Mouse (Mus musculus) forebrain, embryonic 13.5 days (tissue): ENCODE measurements around the gene Madcam1. TPM values are rescaled to one million over a fixed set of nuclear protein-coding genes. Genes with fewer than 3 reads are reported as not detected.

Experiments
- ATAC-seq: fragments of 200-750 bp; cut with Nextera tagmentation; 2 replicates; pipeline ENCODE4 v1.8.0; 2017
- H3K27ac ChIP-seq: fragments of 300-500 bp; sonication (generic); 2 replicates; pipeline ENCODE4 v1.5.1; 2015; ENCODE audit warnings: inconsistent platforms, mild to moderate bottlenecking, moderate library complexity
- H3K27me3 ChIP-seq: fragments of 300-500 bp; sonication (generic); 2 replicates; pipeline ENCODE4 v1.6.1; 2015; ENCODE audit warnings: mild to moderate bottlenecking, inconsistent platforms
- H3K36me3 ChIP-seq: fragments of 300-500 bp; sonication (generic); 2 replicates; pipeline ENCODE4 v1.6.1; 2015; ENCODE audit warnings: mild to moderate bottlenecking, inconsistent platforms; ENCODE audit not compliant: poor library complexity, severe bottlenecking
- H3K4me1 ChIP-seq: fragments of 300-500 bp; sonication (generic); 2 replicates; pipeline ENCODE4 v1.6.1; 2015; ENCODE audit warnings: inconsistent platforms
- H3K4me2 ChIP-seq: fragments of 300-500 bp; sonication (generic); 2 replicates; pipeline ENCODE4 v1.6.1; 2015; ENCODE audit warnings: inconsistent platforms, mild to moderate bottlenecking, moderate library complexity
- H3K4me3 ChIP-seq: fragments of 300-500 bp; sonication (generic); 2 replicates; pipeline ENCODE4 v1.5.1; 2015; ENCODE audit warnings: mild to moderate bottlenecking, inconsistent platforms
- H3K9ac ChIP-seq: fragments of 300-500 bp; sonication (generic); 2 replicates; pipeline ENCODE4 v1.6.1; 2015; ENCODE audit warnings: mild to moderate bottlenecking, inconsistent platforms
- H3K9me3 ChIP-seq: fragments of 300-500 bp; sonication (generic); replicated peaks from 2 replicates; pipeline ENCODE4 v1.6.1; 2016; ENCODE audit warnings: inconsistent platforms
- WGBS: fragments of 180-500 bp; shearing (Covaris S2); methylation state at CpG from one replicate; pipeline ENCODE4 v1.1.7; 2015; 5-methylcytosine and 5-hydroxymethylcytosine counted together
- polyA plus RNA-seq: library from polyadenylated mRNA; unstranded; fragments of >200 nt; fragmentation: Nextera tagmentation; extraction: Ambion mirVana; gene quantifications from 2 replicates; pipeline ENCODE4 v1.2.1, GENCODE M21; 2015

Gene Madcam1
- polyA plus RNA-seq, 1 experiment from 2014 or later: 0.31 TPM

DNA sequence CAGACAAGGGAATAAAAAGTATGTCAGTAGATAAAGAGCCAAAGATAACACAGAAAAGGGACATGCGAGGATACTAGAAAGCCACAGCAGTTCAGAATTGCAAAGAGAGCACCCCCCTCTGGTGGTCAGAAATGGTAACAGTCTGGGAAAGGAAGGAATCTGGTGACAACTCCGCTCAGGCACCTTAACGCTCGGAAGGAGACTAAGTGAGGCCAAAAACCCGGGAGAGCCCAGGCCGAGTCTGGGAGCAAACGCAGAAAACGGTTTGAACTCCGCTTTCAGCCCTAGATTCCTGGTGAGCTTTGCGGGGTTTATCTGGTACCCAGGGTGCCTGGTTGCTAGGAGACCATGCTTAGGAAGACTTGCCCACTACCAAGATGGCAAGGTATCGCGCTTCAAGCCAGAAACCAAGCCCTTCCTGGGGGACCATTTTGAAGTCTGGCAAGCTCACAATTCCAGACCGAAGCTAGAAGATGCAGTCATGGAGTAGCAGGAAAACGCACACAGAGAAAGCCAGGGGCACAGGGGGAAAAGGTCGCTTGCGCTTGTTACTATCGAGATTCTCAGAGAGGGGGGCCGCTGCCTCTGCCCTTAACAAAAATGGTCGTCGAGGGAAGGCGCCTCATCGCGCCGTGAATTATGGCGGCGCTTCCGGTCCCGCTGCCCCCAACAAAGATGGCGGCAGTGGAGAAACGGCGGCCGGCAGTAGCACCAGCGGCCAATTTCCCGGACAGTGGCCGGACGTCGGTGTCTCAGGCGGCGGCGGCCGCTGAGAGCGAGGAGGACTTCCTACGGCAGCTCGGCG is 4.6 kb downstream of the Madcam1 start, which contains the start of gene Tpgs1:
Tpgs1 (plus strand) TSS at position 599 of the 805 bp plus-strand sequence.
- Histone ChIP-seq H3K4me3 (peak within 1 kb of the TSS; percentile 90), H3K9ac (peak within 1 kb of the TSS; percentile 93), H3K27ac (peak within 1 kb of the TSS; percentile 94), H3K9me3 (no peaks in the 10 kb centered on the region), H3K4me2 (peak within 1 kb of the TSS; percentile 97), H3K36me3 (peaks cover 18% of the 10 kb centered on the region), H3K27me3 (no peaks in the 10 kb centered on the region), H3K4me1 (peaks cover 23% of the 10 kb centered on the region)
- peak; percentile 86 for ATAC-seq
- under 1% methylated on average over 45 of the region's 45 CpGs for WGBS

DNA sequence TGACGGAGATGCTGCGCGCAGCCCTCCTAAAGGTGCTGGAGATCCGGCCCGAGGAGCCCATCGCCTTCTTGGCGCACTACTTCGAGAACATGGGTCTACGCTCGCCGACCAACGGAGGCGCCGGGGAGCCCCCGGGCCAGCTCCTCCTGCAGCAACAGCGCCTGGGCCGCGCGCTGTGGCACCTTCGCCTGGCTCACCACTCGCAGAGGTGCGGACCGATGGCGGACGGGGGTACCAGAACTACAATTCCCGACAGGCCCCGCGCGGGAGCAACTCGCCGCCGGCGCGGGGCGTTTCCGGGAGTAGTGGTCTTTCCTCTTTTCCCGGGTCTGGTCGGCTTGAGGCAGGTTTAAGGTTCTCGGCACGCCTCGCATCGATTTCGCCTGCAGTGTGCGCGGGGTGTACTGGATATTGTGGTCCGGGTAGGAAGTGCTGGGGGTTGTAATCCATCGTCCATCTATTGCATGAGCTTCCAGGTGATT is 5.3 kb downstream of the Madcam1 start:
- H3K36me3 ChIP-seq: peaks cover 18% of the 10 kb centered on the region
- peak; percentile 72 for ATAC-seq
- H3K9ac ChIP-seq: peak overlapping the region; percentile 93
- no peaks in the 10 kb centered on the region for H3K9me3 ChIP-seq
- H3K4me1 ChIP-seq: peaks cover 23% of the 10 kb centered on the region
- H3K27ac ChIP-seq: peak overlapping the region; percentile 94
- no peaks in the 10 kb centered on the region for H3K27me3 ChIP-seq
- H3K4me2 ChIP-seq: peak overlapping the region; percentile 97
- WGBS: 0% methylated on average over 46 of the region's 47 CpGs
- peak overlapping the region; percentile 90 for H3K4me3 ChIP-seq

DNA sequence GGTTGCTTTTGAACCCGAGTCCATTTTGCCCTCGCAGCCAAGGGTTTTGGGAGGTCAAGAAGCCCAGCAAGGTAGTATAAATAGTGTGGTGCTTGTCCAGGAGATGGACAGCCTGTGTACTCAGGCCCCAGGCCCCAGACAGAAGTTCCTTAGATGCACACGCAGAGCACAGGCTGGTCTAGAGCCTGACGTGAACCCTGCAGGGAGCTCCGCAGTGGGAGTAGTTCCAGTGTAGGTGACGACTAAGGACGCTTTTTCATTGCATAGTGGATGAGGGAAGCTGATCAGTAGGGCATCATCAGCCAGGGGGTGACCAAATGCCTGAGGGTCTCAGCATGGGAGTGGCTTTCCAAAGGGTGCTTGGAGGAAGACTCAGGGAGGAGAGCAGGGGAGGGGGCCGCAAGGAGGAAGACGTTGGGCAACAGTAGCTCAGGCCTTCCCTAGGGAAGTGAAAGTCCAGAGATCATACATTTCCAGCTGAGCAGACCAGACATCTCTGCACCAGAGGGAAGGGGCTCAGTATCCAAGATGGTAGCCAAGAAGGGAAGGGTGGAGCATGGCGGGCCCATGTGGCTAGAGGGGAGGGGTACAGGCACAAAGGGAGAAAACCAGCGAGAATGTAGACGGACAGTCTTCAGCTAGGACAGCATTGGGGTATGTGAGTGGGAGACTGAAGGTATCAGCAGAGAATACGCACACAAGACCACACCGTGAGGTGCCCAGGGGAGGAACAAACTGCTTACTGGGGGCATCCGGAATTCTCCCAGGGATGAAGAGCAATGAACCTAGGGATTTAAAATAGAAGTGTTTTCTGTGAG is 5.9 kb downstream of the Madcam1 start:
- no peaks in the 10 kb centered on the region for H3K9me3 ChIP-seq
- peak overlapping the region; percentile 94 for H3K27ac ChIP-seq
- H3K4me2 ChIP-seq: peak overlapping the region; percentile 97
- H3K9ac ChIP-seq: peak overlapping the region; percentile 93
- H3K4me1 ChIP-seq: peaks cover 23% of the 10 kb centered on the region
- peaks cover 20% of the 10 kb centered on the region for H3K36me3 ChIP-seq
- ATAC-seq: peak; percentile 22
- 34% methylated on average over 15 of the region's 15 CpGs for WGBS
- H3K27me3 ChIP-seq: no peaks in the 10 kb centered on the region
- H3K4me3 ChIP-seq: peak overlapping the region; percentile 90

DNA sequence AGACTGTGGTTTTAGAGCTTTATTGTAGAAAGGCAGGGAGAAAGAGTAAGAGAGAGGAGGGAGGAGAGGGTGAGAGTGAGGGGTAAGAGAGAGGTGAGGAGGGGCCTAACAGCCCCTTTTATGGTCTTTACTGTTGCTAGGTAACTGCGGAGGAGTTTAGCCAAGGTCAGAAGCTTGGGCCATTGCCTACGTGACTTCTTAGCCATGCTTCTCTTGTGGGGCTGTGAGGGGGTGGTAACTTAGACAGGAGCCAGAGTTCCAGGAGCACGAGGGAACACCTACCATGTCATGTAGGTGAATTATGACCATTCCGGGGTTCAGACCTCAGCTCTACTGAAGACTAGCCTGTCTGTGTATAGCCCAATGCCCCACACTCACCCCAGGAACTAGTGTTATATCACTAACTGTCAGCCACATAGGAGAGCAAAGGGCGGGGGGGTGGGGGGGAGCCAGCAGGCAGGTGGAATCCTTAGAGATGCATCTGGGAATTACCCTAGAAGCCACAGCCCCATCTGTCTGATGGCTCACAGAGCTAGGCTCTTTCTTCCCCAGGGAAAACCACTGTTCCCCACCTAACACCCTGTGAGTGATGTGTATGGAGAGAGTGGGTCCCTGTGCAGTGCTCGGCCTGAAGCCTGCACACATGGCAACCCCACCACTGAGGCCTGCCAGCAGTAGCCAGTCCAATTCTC is 7.2 kb downstream of the Madcam1 start:
- Histone ChIP-seq H3K4me2 (0 out of 2 replicates have a peak overlapping the region, but pooled peaks have one; percentile 97), H3K4me3 (no peak overlapping the region), H3K27me3 (no peaks in the 10 kb centered on the region), H3K4me1 (peaks cover 23% of the 10 kb centered on the region), H3K9me3 (no peaks in the 10 kb centered on the region), H3K9ac (peak overlapping the region; percentile 27; the same call in 1 of the 2 replicates), H3K27ac (no peak overlapping the region), H3K36me3 (peaks cover 32% of the 10 kb centered on the region)
- WGBS: 81% methylated on average over 6 of the region's 6 CpGs
- no peak for ATAC-seq

DNA sequence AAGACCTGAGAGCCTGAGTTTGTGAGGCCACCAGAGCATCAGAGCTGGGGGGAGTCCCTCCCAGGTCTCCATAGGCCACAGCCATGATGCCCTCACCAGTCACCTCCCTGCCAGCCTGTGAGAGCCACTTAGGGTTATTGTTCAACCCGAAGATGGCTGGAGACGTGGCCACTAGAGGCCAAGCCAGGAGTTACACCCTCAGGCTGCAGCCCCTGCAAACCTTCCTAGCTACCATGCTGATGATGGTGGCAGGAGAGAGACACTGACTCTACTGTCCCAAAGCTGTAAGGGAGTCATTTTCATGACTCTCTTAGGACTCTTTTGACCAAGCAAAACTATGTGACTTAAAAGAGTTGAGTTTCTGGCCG is 7.7 kb downstream of the Madcam1 start:
- no peak overlapping the region for H3K27ac ChIP-seq
- WGBS: 64% methylated on average over 3 of the region's 3 CpGs
- ATAC-seq: no peak

DNA sequence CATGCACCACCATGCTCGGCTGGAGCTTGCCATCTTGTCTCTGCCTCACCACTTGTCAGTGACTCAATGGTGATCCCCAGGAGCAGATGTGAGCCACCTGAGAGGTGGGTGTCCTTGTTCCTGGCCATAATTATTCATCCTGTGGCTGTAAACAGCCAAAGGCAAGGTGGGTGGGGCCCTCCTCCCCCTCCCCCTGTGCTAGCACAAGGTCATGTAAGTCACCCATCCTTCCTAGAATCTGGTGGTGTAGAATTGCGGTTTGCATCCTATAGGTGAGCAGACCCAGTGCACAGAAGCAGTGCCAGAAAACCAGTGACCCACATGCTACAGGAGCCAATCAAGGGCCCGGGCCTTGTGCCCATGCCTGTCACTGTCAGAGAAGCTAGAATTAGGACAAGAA is 8.7 kb downstream of the Madcam1 start:
- 90% methylated on average over 3 of the region's 3 CpGs for WGBS
- Histone ChIP-seq H3K9me3 (no peaks in the 10 kb centered on the region), H3K4me2 (no peak overlapping the region), H3K27me3 (no peaks in the 10 kb centered on the region), H3K36me3 (peaks cover 35% of the 10 kb centered on the region), H3K9ac (no peak overlapping the region), H3K4me1 (peaks cover 22% of the 10 kb centered on the region), H3K27ac (no peak overlapping the region), H3K4me3 (no peak overlapping the region)
- no peak for ATAC-seq

More for the DNA sequence above, 7.7 kb downstream of the Madcam1 start:
- H3K4me3 ChIP-seq: no peak overlapping the region
- no peak overlapping the region for H3K4me2 ChIP-seq
- H3K4me1 ChIP-seq: peaks cover 23% of the 10 kb centered on the region
- H3K36me3 ChIP-seq: peaks cover 35% of the 10 kb centered on the region
- peak overlapping the region; percentile 27; the same call in 1 of the 2 replicates for H3K9ac ChIP-seq
- no peaks in the 10 kb centered on the region for H3K9me3 ChIP-seq
- no peaks in the 10 kb centered on the region for H3K27me3 ChIP-seq

DNA sequence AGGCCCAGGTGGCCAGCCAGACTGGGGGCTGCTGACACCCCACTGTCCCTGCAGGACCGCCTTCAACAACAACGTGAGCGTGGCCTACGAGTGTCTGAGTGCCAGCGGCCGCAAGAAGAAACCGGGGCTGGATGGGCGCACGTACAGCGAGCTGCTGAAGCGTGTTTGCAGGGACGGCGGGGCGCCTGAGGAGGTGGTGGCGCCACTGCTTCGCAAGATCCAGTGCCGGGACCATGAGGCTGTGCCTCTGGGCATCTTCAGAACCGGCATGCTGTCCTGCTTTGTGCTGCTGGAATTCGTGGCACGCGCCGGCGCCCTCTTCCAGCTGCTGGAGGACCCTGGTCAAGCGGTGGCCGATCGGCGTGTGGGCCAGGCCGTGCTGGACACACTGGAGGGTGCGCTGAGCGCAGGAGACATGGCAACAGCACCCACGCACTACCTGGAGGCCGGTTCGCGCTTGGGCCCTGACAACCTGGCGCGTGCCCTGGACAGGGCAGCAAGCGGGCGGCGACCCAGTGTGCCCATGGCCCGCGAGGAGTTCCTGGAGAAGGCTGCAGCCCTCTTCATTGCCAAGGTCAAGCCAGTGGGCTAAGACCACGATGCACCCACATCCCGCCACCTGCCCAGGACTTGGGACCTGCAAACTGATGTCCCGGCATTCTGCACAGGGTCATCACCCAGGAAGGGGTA is 11.1 kb downstream of the Madcam1 start:
- no peak overlapping the region for H3K9ac ChIP-seq
- no peak overlapping the region for H3K4me2 ChIP-seq
- WGBS: 64% methylated on average over 44 of the region's 44 CpGs
- H3K36me3 ChIP-seq: peaks cover 35% of the 10 kb centered on the region
- H3K27me3 ChIP-seq: no peaks in the 10 kb centered on the region
- peaks cover 10% of the 10 kb centered on the region for H3K4me1 ChIP-seq
- H3K9me3 ChIP-seq: no peaks in the 10 kb centered on the region
- no peak overlapping the region for H3K27ac ChIP-seq
- H3K4me3 ChIP-seq: no peak overlapping the region
- no peak for ATAC-seq

DNA sequence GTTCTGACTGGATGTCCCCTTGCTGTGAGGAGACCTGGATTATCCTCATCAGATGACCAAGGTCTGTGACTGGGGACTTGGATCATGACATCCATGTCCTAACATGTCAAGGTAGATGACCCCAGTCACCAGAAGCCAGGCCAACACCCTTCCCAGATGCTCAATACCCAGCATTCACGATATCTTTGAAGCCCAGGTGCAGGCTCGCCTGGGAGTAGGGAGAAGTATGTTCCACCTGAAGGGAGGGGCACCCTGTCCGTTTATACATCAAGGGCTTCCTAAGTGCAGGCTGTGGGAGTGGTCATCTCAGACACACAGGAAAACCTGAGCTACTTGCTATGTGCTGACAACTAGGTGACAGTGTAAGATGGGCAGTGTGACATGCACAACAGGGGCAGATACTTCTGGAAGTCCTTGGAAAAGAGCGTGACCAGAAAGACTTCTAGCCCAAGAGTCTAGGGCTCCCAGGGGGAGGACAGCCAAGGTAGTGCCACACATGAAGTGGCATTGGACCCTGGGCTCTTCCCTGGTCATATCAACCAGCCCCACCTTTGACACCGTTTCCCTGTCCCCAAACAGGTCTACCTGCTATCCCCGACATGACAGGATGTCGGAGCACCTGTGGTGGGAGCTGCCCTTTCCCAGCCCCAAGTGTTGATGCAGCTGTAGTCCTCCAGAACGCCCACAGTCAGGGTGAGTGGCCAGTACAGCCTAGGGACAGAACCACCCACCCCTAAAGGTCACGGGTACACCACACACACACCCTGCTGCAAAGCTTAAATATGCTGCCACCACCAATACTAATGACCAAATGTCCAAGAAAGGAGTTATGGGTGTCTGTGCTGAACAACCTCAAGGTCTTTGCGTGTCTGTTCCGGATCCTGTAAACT is 16.5 kb downstream of the Madcam1 start:
- peaks cover 27% of the 10 kb centered on the region for H3K36me3 ChIP-seq
- peak overlapping the region; percentile 86 for H3K27ac ChIP-seq
- no peaks in the 10 kb centered on the region for H3K27me3 ChIP-seq
- no peaks in the 10 kb centered on the region for H3K9me3 ChIP-seq
- peak; percentile 31 for ATAC-seq
- H3K4me3 ChIP-seq: peak overlapping the region; percentile 92
- 45% methylated on average over 11 of the region's 11 CpGs for WGBS
- H3K4me2 ChIP-seq: peak overlapping the region; percentile 93
- peaks cover 26% of the 10 kb centered on the region for H3K4me1 ChIP-seq
- peak overlapping the region; percentile 88 for H3K9ac ChIP-seq

DNA sequence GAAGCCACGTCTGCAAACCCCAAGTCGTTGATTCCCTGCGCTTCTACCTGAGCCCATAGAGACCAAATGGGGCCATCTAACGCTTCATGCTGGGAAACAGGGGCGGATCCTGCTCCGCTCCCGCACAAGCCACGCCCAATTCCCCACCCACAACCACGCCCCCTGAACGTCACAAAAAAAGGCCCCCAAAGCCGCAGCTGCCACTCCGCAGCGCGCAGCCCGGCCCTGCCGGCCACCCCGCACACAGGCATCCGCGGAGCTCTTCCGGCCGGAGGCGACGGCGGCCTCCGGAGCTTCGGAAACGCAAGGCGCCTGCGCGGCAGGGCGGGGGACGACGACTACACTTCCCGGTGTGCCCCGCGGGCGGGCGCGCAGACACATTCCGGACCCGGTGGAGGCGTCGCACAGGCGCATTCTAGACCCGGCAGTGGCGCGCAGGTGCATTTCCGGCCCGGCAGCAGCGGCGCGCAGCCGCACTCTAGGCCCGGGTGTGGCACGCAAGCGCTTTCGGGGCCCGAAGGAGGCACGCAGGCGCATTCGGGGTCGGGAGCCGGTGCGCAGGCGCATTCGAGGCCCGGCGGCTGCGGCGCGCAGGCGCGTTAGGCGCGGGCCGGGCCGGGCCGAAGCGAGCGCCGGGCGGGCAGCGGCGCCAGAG is 17.4 kb downstream of the Madcam1 start, which contains the start of gene Cdc34:
Cdc34 (plus strand) TSS at position 605 of the 655 bp plus-strand sequence.
- H3K9me3 ChIP-seq: no peaks in the 10 kb centered on the region
- H3K27ac ChIP-seq: peak within 1 kb of the TSS; percentile 86
- peaks cover 28% of the 10 kb centered on the region for H3K36me3 ChIP-seq
- H3K27me3 ChIP-seq: no peaks in the 10 kb centered on the region
- under 1% methylated on average over 50 of the region's 84 CpGs for WGBS
- peak within 1 kb of the TSS; percentile 92 for H3K4me3 ChIP-seq
- peak within 1 kb of the TSS; percentile 88 for H3K9ac ChIP-seq
- H3K4me1 ChIP-seq: peaks cover 26% of the 10 kb centered on the region
- H3K4me2 ChIP-seq: peak within 1 kb of the TSS; percentile 93
- peak; percentile 96 for ATAC-seq

DNA sequence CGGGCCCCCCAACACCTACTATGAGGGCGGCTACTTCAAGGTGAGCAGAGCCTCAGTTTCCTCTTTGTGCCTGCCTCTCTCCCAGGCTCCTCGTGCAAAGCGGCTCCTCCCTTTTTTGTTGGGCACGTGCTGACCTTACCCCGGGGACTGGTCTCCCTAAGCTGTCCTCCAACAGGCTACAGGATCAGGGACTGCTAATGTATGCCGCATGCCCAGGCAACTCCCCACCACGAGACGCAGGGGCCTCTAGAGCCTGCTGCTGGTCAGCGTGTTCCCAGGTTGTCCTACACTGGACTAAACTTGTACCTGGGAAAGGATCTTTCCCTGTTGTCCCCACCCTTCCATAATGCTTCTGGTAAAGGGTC is 18.2 kb downstream of the Madcam1 start:
- Histone ChIP-seq H3K9ac (peak overlapping the region; percentile 88), H3K9me3 (no peaks in the 10 kb centered on the region), H3K27ac (peak overlapping the region; percentile 86), H3K4me1 (peaks cover 26% of the 10 kb centered on the region), H3K36me3 (peaks cover 35% of the 10 kb centered on the region), H3K4me3 (peak overlapping the region; percentile 92), H3K4me2 (peak overlapping the region; percentile 93), H3K27me3 (no peaks in the 10 kb centered on the region)
- WGBS: 0% methylated on average over 10 of the region's 10 CpGs
- peak; percentile 2; the same call in 1 of the 2 replicates for ATAC-seq
